Mouse (Mus musculus) kidney, embryonic 14.5 days (tissue): ENCODE results near the gene Prr15l. TPM values are rescaled to one million over a fixed set of nuclear protein-coding genes. Genes with fewer than 3 reads are reported as not detected.

Experiments
- ATAC-seq: fragments of 200-750 bp; cut with Nextera tagmentation; 2 replicates; pipeline ENCODE4 v1.8.0; 2017; ENCODE audit warnings: moderate number of reproducible peaks, mild to moderate bottlenecking, moderate TSS enrichment, moderate library complexity; ENCODE audit not compliant: low FRiP score, low TSS enrichment
- H3K27ac ChIP-seq: fragments of 300-500 bp; sonication (generic); 2 replicates; pipeline ENCODE4 v1.5.1; 2014; ENCODE audit warnings: low read depth, mild to moderate bottlenecking, low read length, moderate library complexity, mixed read lengths
- H3K27me3 ChIP-seq: fragments of 300-500 bp; sonication (generic); 2 replicates; pipeline ENCODE4 v1.6.1; 2014; ENCODE audit warnings: mild to moderate bottlenecking, low read length; ENCODE audit not compliant: control insufficient read depth, insufficient read depth
- H3K36me3 ChIP-seq: fragments of 300-500 bp; sonication (generic); 2 replicates; pipeline ENCODE4 v1.6.1; 2014; ENCODE audit warnings: low read length, mixed read lengths; ENCODE audit not compliant: control insufficient read depth, insufficient read depth
- H3K4me1 ChIP-seq: fragments of 300-500 bp; sonication (generic); 2 replicates; pipeline ENCODE4 v1.6.1; 2014; ENCODE audit warnings: low read length, mixed read lengths; ENCODE audit not compliant: control insufficient read depth, insufficient read depth
- H3K4me2 ChIP-seq: fragments of 300-500 bp; sonication (generic); replicated peaks from 2 replicates; pipeline ENCODE4 v1.6.1; 2014; ENCODE audit warnings: low read depth, mild to moderate bottlenecking, low read length
- H3K4me3 ChIP-seq: fragments of 300-500 bp; sonication (generic); 2 replicates; pipeline ENCODE4 v1.5.1; 2014; ENCODE audit warnings: mild to moderate bottlenecking, low read length
- H3K9ac ChIP-seq: fragments of 300-500 bp; sonication (generic); 2 replicates; pipeline ENCODE4 v1.6.1; 2014; ENCODE audit warnings: low read depth, mild to moderate bottlenecking, low read length, moderate library complexity
- H3K9me3 ChIP-seq: fragments of 300-500 bp; sonication (generic); 2 replicates; pipeline ENCODE4 v1.6.1; 2016; ENCODE audit warnings: low read length; ENCODE audit not compliant: control insufficient read depth
- WGBS: fragments of 180-500 bp; shearing (Covaris S2); extraction: QIAGEN DNeasy Blood & Tissue Kit; methylation state at CpG from one replicate; pipeline ENCODE4 v1.1.7; 2014; 5-methylcytosine and 5-hydroxymethylcytosine counted together
- polyA plus RNA-seq: library from polyadenylated mRNA; unstranded; fragments of >200 nt; fragmentation: Nextera tagmentation; extraction: Ambion mirVana; gene quantifications from 2 replicates; pipeline ENCODE4 v1.2.1, GENCODE M21; 2014

Gene Prr15l
- polyA plus RNA-seq, 1 experiment from 2014 or later = 33.7 TPM

DNA sequence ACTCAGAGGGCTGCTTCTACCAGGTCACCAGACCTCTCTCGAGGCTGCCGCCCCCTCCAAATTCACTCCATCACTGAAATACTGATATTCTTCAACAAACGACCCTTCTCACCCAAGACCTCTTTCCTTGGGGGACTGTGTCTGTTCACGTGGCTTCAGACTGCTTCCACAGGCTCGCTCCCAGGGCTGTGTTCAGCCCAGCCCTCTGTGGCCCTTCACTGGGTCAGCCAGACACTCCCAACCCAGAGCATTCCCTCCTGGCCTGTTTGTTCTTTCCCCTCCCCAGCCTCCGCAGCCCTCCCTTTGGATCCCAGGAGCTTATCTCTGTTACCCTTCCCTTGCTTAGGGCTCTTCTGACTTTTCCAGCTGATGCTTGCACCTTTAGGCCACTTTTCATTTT, 40.6 kb downstream of the Prr15l start:
- H3K4me2 ChIP-seq = no peak overlapping the region
- H3K9ac ChIP-seq = no peak overlapping the region
- no peak overlapping the region for H3K4me3 ChIP-seq
- H3K27me3 ChIP-seq = no peaks in the 10 kb centered on the region
- H3K4me1 ChIP-seq = peaks cover 18% of the 10 kb centered on the region; the same call in 1 of the 2 replicates
- no peaks in the 10 kb centered on the region for H3K9me3 ChIP-seq
- peak overlapping the region; percentile 49; the same call in 1 of the 2 replicates for H3K27ac ChIP-seq
- no peaks in the 10 kb centered on the region for H3K36me3 ChIP-seq
- ATAC-seq = no peak
- WGBS = 47% methylated on average over 6 of the region's 6 CpGs

DNA sequence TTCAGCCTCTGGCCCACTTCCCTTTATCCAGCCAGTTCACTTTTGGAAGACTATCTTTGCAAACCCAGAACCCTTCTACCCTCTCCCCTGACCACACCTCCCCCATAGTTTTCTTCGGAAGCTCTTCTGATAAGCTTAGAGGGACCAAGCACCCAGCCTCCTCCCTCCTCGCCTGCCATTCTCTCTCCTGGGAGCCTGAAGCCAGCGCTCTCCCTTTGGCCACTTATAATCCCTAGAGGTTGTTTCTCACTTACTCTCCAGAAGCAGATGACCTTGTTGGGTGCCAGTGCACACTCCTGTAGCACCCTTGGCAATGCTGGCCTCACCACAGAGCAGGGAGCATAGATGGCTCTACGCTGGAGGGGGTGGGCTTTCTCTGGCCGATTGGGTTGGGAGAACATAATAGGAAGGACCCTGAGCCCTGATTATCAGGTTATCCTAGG, 41.4 kb downstream of the Prr15l start:
- Histone ChIP-seq H3K27ac (peak overlapping the region; percentile 30), H3K36me3 (no peaks in the 10 kb centered on the region), H3K9me3 (no peaks in the 10 kb centered on the region), H3K4me2 (no peak overlapping the region), H3K27me3 (no peaks in the 10 kb centered on the region), H3K9ac (peak overlapping the region; percentile 18; the same call in 1 of the 2 replicates), H3K4me3 (no peak overlapping the region), H3K4me1 (peaks cover 18% of the 10 kb centered on the region; the same call in 1 of the 2 replicates)
- 91% methylated on average over 5 of the region's 5 CpGs for WGBS
- no peak for ATAC-seq

GRCm38 (mm10) chr11:96969746-96970145, 41.8 kb downstream of the Prr15l start:
- H3K27ac ChIP-seq = peak overlapping the region; percentile 30
- H3K9ac ChIP-seq = no peak overlapping the region
- no peak overlapping the region for H3K4me2 ChIP-seq
- no peaks in the 10 kb centered on the region for H3K36me3 ChIP-seq
- ATAC-seq = no peak
- H3K4me1 ChIP-seq = peaks cover 18% of the 10 kb centered on the region; the same call in 1 of the 2 replicates
- no peaks in the 10 kb centered on the region for H3K27me3 ChIP-seq
- 67% methylated on average over 1 of the region's 1 CpGs for WGBS
- no peaks in the 10 kb centered on the region for H3K9me3 ChIP-seq
- no peak overlapping the region for H3K4me3 ChIP-seq

GRCm38 (mm10) chr11:96970341-96970740, 42.4 kb downstream of the Prr15l start:
- no peaks in the 10 kb centered on the region for H3K9me3 ChIP-seq
- no peak overlapping the region for H3K9ac ChIP-seq
- no peak for ATAC-seq
- H3K4me1 ChIP-seq = peaks cover 20% of the 10 kb centered on the region
- no peak overlapping the region for H3K4me3 ChIP-seq
- WGBS = 77% methylated on average over 3 of the region's 3 CpGs
- peak overlapping the region; percentile 30; the same call in 1 of the 2 replicates for H3K27ac ChIP-seq
- H3K36me3 ChIP-seq = no peaks in the 10 kb centered on the region
- no peaks in the 10 kb centered on the region for H3K27me3 ChIP-seq
- no peak overlapping the region for H3K4me2 ChIP-seq

DNA sequence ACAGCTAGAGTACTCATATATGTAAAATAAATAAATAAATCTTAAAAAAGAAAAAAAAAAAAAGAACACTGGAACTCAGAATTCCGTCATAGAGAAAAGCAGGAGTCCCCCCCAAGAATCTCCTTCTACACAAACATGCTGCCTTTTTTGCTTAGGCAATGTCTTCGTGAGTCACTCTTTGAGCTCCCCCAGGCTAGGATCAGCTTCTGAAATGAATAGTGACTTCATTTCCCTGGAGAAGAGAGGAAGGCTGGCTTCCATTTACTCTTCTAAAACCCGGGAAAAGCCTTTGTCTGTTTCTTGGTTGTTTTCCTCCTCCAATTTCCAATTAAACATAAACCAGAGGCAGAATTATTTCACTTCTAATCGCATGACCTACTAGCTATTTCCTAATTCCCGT, 45.0 kb downstream of the Prr15l start:
- ATAC-seq = no peak
- Histone ChIP-seq H3K36me3 (no peaks in the 10 kb centered on the region), H3K9ac (no peak overlapping the region), H3K27me3 (no peaks in the 10 kb centered on the region), H3K9me3 (no peaks in the 10 kb centered on the region), H3K27ac (no peak overlapping the region), H3K4me3 (no peak overlapping the region), H3K4me2 (no peak overlapping the region), H3K4me1 (peaks cover 33% of the 10 kb centered on the region)
- WGBS = 81% methylated on average over 5 of the region's 5 CpGs

DNA sequence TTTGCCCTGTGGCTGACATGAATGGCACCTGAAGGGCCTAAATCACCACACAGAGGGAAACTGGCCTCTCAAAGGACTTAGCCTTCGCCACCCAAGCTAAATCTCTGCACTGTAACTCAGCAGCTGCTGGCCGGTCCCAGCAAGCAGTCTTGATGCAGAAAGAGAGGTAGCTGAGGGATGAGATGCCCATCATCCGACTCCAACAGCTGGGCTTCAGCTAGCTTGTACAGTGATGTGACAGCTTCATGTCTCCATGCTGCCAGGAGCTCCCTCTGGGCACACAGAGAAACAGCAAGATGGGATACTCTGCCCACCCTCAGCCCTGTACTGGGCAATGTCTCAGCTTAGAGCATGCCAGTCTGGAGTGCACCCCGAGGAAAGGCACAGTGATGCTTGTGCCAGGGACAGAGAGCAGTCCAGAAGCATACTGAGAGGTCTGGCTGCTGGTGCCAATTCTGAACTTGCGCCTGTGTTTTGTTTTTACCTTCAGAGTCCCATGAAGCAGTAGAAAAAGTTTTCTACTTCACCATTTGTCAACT, 45.6 kb downstream of the Prr15l start:
- H3K4me1 ChIP-seq = peaks cover 31% of the 10 kb centered on the region
- WGBS = 85% methylated on average over 5 of the region's 5 CpGs
- no peaks in the 10 kb centered on the region for H3K36me3 ChIP-seq
- H3K9me3 ChIP-seq = no peaks in the 10 kb centered on the region
- no peak for ATAC-seq
- no peak overlapping the region for H3K9ac ChIP-seq
- no peak overlapping the region for H3K4me2 ChIP-seq
- H3K4me3 ChIP-seq = no peak overlapping the region
- no peak overlapping the region for H3K27ac ChIP-seq
- no peaks in the 10 kb centered on the region for H3K27me3 ChIP-seq

DNA sequence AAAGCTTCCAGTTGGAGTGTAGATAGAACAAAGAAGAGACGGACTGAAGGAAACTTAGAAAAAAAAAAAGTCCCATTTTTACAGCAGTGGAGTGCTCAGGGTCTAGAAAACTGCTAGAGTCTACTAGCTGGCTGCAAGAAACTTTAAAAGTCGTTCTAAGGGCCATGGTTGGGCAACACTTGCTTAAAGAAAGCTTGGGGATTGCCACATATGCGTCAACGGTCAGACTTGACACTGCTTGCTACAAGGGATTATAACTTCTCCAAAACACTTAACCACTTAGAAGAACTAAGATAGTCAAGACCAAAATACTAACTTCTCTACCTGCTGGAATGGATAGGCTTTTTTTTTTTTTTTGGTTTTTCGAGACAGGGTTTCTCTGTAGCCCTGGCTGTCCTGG, 46.9 kb downstream of the Prr15l start:
- Histone ChIP-seq H3K4me3 (no peak overlapping the region), H3K27me3 (no peaks in the 10 kb centered on the region), H3K4me1 (peaks cover 23% of the 10 kb centered on the region), H3K4me2 (no peak overlapping the region), H3K9ac (no peak overlapping the region), H3K27ac (no peak overlapping the region), H3K9me3 (no peaks in the 10 kb centered on the region), H3K36me3 (no peaks in the 10 kb centered on the region)
- WGBS = 82% methylated on average over 5 of the region's 5 CpGs
- ATAC-seq = no peak

GRCm38 (mm10) chr11:96975511-96976378, 47.8 kb downstream of the Prr15l start:
- peak overlapping the region; percentile 78 for H3K4me3 ChIP-seq
- WGBS = 73% methylated on average over 10 of the region's 10 CpGs
- H3K27ac ChIP-seq = peak overlapping the region; percentile 42; the same call in 1 of the 2 replicates
- H3K36me3 ChIP-seq = no peaks in the 10 kb centered on the region
- H3K9me3 ChIP-seq = no peaks in the 10 kb centered on the region
- ATAC-seq = no peak
- peak overlapping the region; percentile 85 for H3K4me2 ChIP-seq
- no peaks in the 10 kb centered on the region for H3K27me3 ChIP-seq
- peak overlapping the region; percentile 97 for H3K9ac ChIP-seq
- H3K4me1 ChIP-seq = peaks cover 18% of the 10 kb centered on the region

DNA sequence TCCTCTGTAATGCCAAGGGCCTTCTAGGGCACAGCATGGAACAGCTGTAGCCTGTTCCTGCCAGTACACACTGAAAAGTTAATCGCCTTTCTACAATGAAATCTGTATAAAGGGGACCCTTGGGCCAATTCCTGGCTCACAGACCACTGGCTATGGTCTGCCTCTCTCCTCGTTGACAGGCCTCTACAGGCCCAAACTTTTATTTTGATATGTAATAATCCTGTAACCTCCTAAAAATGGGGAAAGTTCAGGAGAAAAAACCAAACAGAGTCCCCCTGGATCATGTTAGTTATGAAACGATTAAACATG, 48.4 kb downstream of the Prr15l start:
- H3K4me3 ChIP-seq = peak overlapping the region; percentile 78
- peaks cover 18% of the 10 kb centered on the region for H3K4me1 ChIP-seq
- H3K4me2 ChIP-seq = peak overlapping the region; percentile 85
- 55% methylated on average over 3 of the region's 3 CpGs for WGBS
- no peak for ATAC-seq
- H3K9me3 ChIP-seq = no peaks in the 10 kb centered on the region
- peak overlapping the region; percentile 97 for H3K9ac ChIP-seq
- peak overlapping the region; percentile 94; the same call in 1 of the 2 replicates for H3K27ac ChIP-seq
- H3K27me3 ChIP-seq = no peaks in the 10 kb centered on the region
- H3K36me3 ChIP-seq = no peaks in the 10 kb centered on the region
